Mouse (Mus musculus) myocyte (in vitro differentiated cells): ENCODE measurements around the gene Dph3. TPM values are rescaled to one million over a fixed set of nuclear protein-coding genes. Genes with fewer than 3 reads are reported as not detected.

Experiments
- H3K27me3 ChIP-seq: one replicate; pipeline ENCODE4 v1.6.1; 2011; ENCODE audit not compliant: control insufficient read depth, insufficient read depth, insufficient read length
- H3K36me3 ChIP-seq: one replicate; pipeline ENCODE4 v1.6.1; 2011; ENCODE audit not compliant: control insufficient read depth, insufficient read depth
- H3K4me2 ChIP-seq: one replicate; pipeline ENCODE4 v1.6.1; 2011; ENCODE audit warnings: low read depth, control low read depth
- H3K4me3 ChIP-seq: one replicate; pipeline ENCODE4 v1.5.1; 2011; ENCODE audit warnings: mild to moderate bottlenecking, control low read depth, moderate library complexity
- H3K79me2 ChIP-seq: one replicate; pipeline ENCODE4 v1.6.1; 2011; ENCODE audit not compliant: control insufficient read depth, insufficient read depth
- H3ac ChIP-seq: one replicate; pipeline ENCODE4 v1.6.1; 2011; ENCODE audit not compliant: control insufficient read depth, insufficient read length
- CEBPB ChIP-seq: IDR thresholded peaks from 2 replicates; pipeline ENCODE4 v1.6.1; 2011; ENCODE audit warnings: mild to moderate bottlenecking, moderate library complexity; ENCODE audit not compliant: poor library complexity, insufficient read depth, severe bottlenecking
- E2F4 ChIP-seq: IDR thresholded peaks from one replicate; pipeline ENCODE4 v1.6.1; 2011; ENCODE audit warnings: mild to moderate bottlenecking, control low read depth, moderate library complexity; ENCODE audit not compliant: insufficient read depth
- MAX ChIP-seq: IDR thresholded peaks from one replicate; pipeline ENCODE4 v1.6.1; 2011; ENCODE audit warnings: low read depth, mild to moderate bottlenecking, control low read depth
- MYOD1 ChIP-seq, 3 experiments: IDR thresholded peaks; one replicate each; pipeline ENCODE4 v1.6.1; 2011; ENCODE audit warnings: control low read depth in 2 of 3, low read depth in 2 of 3, mild to moderate bottlenecking in 2 of 3, moderate library complexity in 1 of 3; ENCODE audit not compliant: insufficient read length in 2 of 3, control insufficient read depth in 1 of 3
- MYOG ChIP-seq, 3 experiments: IDR thresholded peaks; one replicate each; pipeline ENCODE4 v1.6.1; 2011; ENCODE audit warnings: control low read depth in 2 of 3, low read depth in 2 of 3, mild to moderate bottlenecking in 2 of 3; ENCODE audit not compliant: insufficient read length in 2 of 3, control insufficient read depth in 1 of 3, insufficient read depth in 1 of 3
- POLR2A ChIP-seq: IDR thresholded peaks from one replicate; pipeline ENCODE4 v1.6.1; 2011; ENCODE audit warnings: low read depth, mild to moderate bottlenecking, control low read depth, moderate library complexity; ENCODE audit not compliant: insufficient read length
- POLR2AphosphoS2 ChIP-seq: IDR thresholded peaks from one replicate; pipeline ENCODE4 v1.6.1; 2011; ENCODE audit warnings: low read depth, control low read depth; ENCODE audit not compliant: insufficient read length
- REST ChIP-seq: IDR thresholded peaks from one replicate; pipeline ENCODE4 v1.6.1; 2011; ENCODE audit warnings: mild to moderate bottlenecking, control low read depth, moderate library complexity; ENCODE audit not compliant: insufficient read depth, insufficient read length
- SRF ChIP-seq: IDR thresholded peaks from one replicate; pipeline ENCODE4 v1.6.1; 2011; ENCODE audit warnings: low read depth; ENCODE audit not compliant: control insufficient read depth, insufficient read length
- TCF12 ChIP-seq: IDR thresholded peaks from one replicate; pipeline ENCODE4 v1.6.1; 2011; ENCODE audit warnings: mild to moderate bottlenecking, control low read depth; ENCODE audit not compliant: poor library complexity, insufficient read depth, severe bottlenecking
- TCF3 ChIP-seq: IDR thresholded peaks from one replicate; pipeline ENCODE4 v1.6.1; 2011; ENCODE audit warnings: low read depth, control low read depth; ENCODE audit not compliant: insufficient read length
- USF1 ChIP-seq: IDR thresholded peaks from one replicate; pipeline ENCODE4 v1.6.1; 2011; ENCODE audit warnings: low read depth, mild to moderate bottlenecking, control low read depth, moderate library complexity
- polyA plus RNA-seq: library from polyadenylated mRNA; unstranded; fragments of >200 nt; fragmentation: generic; extraction: Trizol; gene quantifications from one replicate; pipeline ENCODE4 v1.2.1, GENCODE M21; 2012; ENCODE audit warnings: missing spikeins

Dph3 gene
- polyA plus RNA-seq, 1 experiment, result 72.2 TPM

- TF ChIP-seq REST, result no peak
- no peak for TF ChIP-seq MYOG (IDR thresholded peaks at IDR 0.05; ENCODE audit: control insufficient read depth in 1 of 3, insufficient read depth in 1 of 3, insufficient read length in 2 of 3, low read depth in 2 of 3)
- no peak for TF ChIP-seq POLR2A
- no peak for TF ChIP-seq SRF
- Histone ChIP-seq H3K36me3 (no peaks in the 10 kb centered on the region), H3K79me2 (no peaks in the 10 kb centered on the region), H3K4me3 (no peak overlapping the region), H3K27me3 (no peaks in the 10 kb centered on the region), H3ac (no peak overlapping the region), H3K4me2 (no peak overlapping the region)
Observed at GRCm38 (mm10) chr14:32056675-32057074, 28.9 kb downstream of the Dph3 start.

- Histone ChIP-seq H3K27me3 (no peaks in the 10 kb centered on the region), H3K36me3 (no peaks in the 10 kb centered on the region), H3K4me2 (no peak overlapping the region), H3K79me2 (no peaks in the 10 kb centered on the region), H3ac (no peak overlapping the region), H3K4me3 (no peak overlapping the region)
- TF ChIP-seq E2F4, result no peak
- TF ChIP-seq MYOD1 (IDR thresholded peaks at IDR 0.05; ENCODE audit: control insufficient read depth in 1 of 3, insufficient read length in 2 of 3, low read depth in 2 of 3), result no peak
- no peak for TF ChIP-seq TCF3
- TF ChIP-seq REST, result no peak
- no peak for TF ChIP-seq SRF
- no peak for TF ChIP-seq CEBPB
- no peak for TF ChIP-seq POLR2AphosphoS2
- TF ChIP-seq TCF12, result no peak
- no peak for TF ChIP-seq MYOG (IDR thresholded peaks at IDR 0.05; ENCODE audit: control insufficient read depth in 1 of 3, insufficient read depth in 1 of 3, insufficient read length in 2 of 3, low read depth in 2 of 3)
- TF ChIP-seq MAX, result no peak
- no peak for TF ChIP-seq USF1
- TF ChIP-seq POLR2A, result no peak
Observed at GRCm38 (mm10) chr14:32055781-32056180, 29.7 kb downstream of the Dph3 start.

- Histone ChIP-seq H3K4me3 (no peak overlapping the region), H3K36me3 (no peaks in the 10 kb centered on the region)
- TF ChIP-seq POLR2A (no peak), POLR2AphosphoS2 (no peak), CEBPB (no peak), REST (no peak), USF1 (no peak), E2F4 (no peak), SRF (no peak), TCF3 (no peak)
Observed at GRCm38 (mm10) chr14:32054788-32055187, 30.7 kb downstream of the Dph3 start.

GRCm38 (mm10) chr14:32053895-32054294 is 31.6 kb downstream of the Dph3 start:
- Histone ChIP-seq H3K4me2 (no peak overlapping the region), H3K27me3 (no peaks in the 10 kb centered on the region), H3K4me3 (no peak overlapping the region), H3K36me3 (no peaks in the 10 kb centered on the region), H3K79me2 (no peaks in the 10 kb centered on the region), H3ac (no peak overlapping the region)
- TF ChIP-seq MYOG (IDR thresholded peaks at IDR 0.05; ENCODE audit: control insufficient read depth in 1 of 3, insufficient read depth in 1 of 3, insufficient read length in 2 of 3, low read depth in 2 of 3) (no peak), POLR2AphosphoS2 (no peak), TCF3 (no peak), MAX (no peak)

More at GRCm38 (mm10) chr14:32054788-32055187, 30.7 kb downstream of the Dph3 start:
- Histone ChIP-seq H3K4me2 (no peak overlapping the region), H3ac (no peak overlapping the region), H3K79me2 (no peaks in the 10 kb centered on the region), H3K27me3 (no peaks in the 10 kb centered on the region)

GRCm38 (mm10) chr14:32050171-32050570 is 35.4 kb downstream of the Dph3 start:
- no peak overlapping the region for H3ac ChIP-seq
- H3K36me3 ChIP-seq, result no peaks in the 10 kb centered on the region
- H3K79me2 ChIP-seq, result no peaks in the 10 kb centered on the region
- H3K4me2 ChIP-seq, result peak overlapping the region; percentile 48
- no peaks in the 10 kb centered on the region for H3K27me3 ChIP-seq
- TF ChIP-seq MAX (no peak), SRF (no peak), POLR2AphosphoS2 (no peak), POLR2A (no peak), USF1 (no peak), CEBPB (no peak), MYOG (IDR thresholded peaks at IDR 0.05; ENCODE audit: control insufficient read depth in 1 of 3, insufficient read depth in 1 of 3, insufficient read length in 2 of 3, low read depth in 2 of 3) (no peak), TCF12 (no peak)
- no peak overlapping the region for H3K4me3 ChIP-seq

- no peak overlapping the region for H3ac ChIP-seq
- H3K36me3 ChIP-seq, result no peaks in the 10 kb centered on the region
- TF ChIP-seq MAX (no peak), POLR2AphosphoS2 (no peak), CEBPB (no peak), POLR2A (no peak), MYOD1 (IDR thresholded peaks at IDR 0.05; ENCODE audit: control insufficient read depth in 1 of 3, insufficient read length in 2 of 3, low read depth in 2 of 3) (no peak), REST (no peak), TCF3 (no peak), TCF12 (no peak), USF1 (no peak), E2F4 (no peak), MYOG (IDR thresholded peaks at IDR 0.05; ENCODE audit: control insufficient read depth in 1 of 3, insufficient read depth in 1 of 3, insufficient read length in 2 of 3, low read depth in 2 of 3) (no peak), SRF (no peak)
- no peaks in the 10 kb centered on the region for H3K27me3 ChIP-seq
- H3K79me2 ChIP-seq, result no peaks in the 10 kb centered on the region
- no peak overlapping the region for H3K4me2 ChIP-seq
- no peak overlapping the region for H3K4me3 ChIP-seq
Observed at GRCm38 (mm10) chr14:32046357-32046756, 39.2 kb downstream of the Dph3 start.
